Mouse (Mus musculus): ENCODE results near the gene Artn.

The Artn gene

DNA sequence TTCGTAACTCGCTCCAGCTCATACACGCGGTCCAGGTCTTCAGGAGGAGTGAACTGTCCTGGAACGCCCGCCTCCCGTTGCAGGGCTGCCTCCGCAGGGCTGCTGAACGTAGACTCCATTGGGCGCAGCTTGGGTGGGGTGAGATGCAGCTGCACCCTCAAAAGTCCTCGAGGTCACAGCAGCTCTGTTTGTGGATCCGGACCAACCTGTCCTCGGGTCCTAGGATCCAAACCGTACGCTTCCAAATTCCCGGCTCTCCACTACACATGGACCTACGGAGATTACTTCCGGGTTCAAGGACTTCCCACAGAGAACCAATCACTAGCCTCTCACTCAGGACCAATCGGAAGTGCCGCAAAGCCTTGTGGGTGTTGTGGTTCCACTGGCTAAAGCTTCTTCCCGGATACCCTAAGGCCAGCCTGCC, 37.8 kb downstream of the Artn start, which contains the start of gene Dph2:
Dph2 (minus strand) TSS at position 295 of the 424 bp plus-strand sequence.
- in situ Hi-C loops (cut with MboI, MseI): loop anchor here in 1 of 2 experiments (10.0 kb wide), 2 partner anchors 533 to 1203 kb away; partner anchors contain the start of gene Elovl1

DNA sequence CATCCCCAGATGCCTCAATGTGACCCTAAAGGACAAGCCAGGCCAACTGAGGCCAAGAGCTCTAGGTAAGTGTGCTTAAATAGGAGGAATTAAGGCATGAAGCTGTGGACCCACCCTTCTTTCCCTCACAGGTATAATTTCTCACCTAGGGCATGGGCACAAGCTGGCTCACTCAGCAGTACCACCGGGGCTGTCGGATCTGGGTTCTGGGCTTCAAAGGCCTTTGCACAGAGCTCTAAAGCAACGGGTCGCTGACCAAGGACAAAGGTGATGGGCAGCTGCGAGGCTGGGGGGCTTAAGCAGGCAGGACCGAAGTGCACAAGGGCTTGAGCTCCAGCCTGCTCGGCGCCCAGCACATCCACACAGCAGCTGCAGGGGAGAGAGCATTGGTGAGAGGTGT, 38.8 kb downstream of the Artn start:
- in situ Hi-C loops (cut with MboI, MseI): loop anchor here in 1 of 2 experiments (10.0 kb wide), 2 partner anchors 534 to 1204 kb away; partner anchors contain the start of gene Elovl1

DNA sequence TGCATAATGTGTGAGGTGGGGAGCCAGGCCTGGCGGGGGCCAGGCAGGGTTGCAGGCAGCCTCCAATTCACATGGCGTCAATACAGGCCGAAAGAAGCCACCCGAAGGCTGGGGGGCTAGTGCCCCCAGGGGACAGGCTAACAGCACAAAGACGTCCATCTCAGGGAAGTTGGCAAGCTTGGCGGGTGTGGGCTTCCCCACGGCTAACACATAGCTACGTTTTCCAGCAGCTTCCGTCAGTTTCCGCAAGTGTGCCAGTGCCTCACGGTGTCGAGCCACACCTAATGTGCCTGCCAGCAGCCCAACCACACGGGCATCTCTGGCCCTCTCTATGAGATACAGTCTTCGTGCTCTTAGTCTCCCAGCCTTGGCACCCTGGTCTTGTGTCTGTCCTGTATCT, 39.5 kb downstream of the Artn start:
- in situ Hi-C loops (cut with MboI, MseI): loop anchor here in 1 of 2 experiments (10.0 kb wide), 2 partner anchors 535 to 1205 kb away; partner anchors contain the start of gene Elovl1

DNA sequence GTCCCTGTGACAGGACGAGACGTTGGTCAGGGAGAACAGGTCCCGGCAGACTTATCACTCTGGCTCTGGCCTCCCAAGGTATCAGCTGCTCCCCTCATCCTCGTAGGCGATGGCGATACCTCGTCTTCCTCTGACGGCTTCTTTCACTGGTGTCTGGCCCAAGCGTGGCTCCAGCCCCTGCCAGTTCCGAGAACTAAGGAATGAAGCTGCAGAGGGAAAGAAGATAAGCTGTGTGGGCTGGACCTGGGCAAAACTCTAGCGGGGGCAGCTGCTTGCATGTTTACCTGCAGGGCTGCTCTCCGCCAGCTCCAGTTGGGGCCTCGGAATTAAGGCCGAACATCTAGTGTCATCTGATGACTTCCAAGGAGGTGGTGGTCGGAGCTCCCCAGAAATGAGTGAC, 40.1 kb downstream of the Artn start:
- in situ Hi-C loops (cut with MboI, MseI): no loop called here

DNA sequence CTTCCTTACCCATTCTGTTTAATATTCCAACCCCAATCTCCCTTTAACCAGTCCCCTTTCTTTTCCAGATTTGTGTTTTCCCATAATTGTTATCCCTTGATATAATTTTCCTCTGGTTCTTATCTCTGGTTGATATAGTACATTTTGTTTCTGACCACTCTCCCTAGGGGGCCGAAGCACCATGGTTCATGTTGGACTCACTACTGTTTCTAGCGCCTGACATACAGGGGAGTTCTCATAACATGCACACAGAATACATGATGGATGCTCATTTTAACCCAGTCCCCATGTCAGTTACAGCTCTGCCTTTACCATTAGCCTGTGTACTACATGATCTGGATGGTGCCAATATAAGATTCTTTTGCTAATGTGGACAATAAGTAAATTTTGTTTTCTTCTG, 41.6 kb downstream of the Artn start:
- in situ Hi-C loops (cut with MboI, MseI): no loop called here

DNA sequence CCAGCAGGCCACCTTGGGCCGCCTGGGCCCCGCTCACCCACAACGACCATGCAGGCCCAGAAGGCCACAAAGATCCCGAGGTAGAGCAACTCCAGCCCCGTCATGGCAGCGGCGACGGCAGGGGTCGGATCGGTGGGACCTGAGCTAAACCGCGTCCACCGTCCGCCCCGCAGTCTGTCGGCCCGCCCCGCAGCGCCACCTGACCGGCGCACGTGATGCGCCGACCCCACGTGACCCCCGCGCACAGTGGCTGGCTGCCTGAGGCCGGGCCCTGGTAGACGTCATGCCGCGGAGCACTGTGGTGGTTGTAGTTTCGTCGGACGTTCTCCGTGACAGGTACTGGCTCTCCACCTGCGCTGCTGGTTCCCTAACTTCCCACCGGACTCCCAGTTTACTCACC, 42.4 kb downstream of the Artn start, which contains the start of gene Atp6v0b:
Atp6v0b (minus strand) TSS at position 201 of the 400 bp plus-strand sequence.
- in situ Hi-C loops (cut with MboI, MseI): no loop called here

DNA sequence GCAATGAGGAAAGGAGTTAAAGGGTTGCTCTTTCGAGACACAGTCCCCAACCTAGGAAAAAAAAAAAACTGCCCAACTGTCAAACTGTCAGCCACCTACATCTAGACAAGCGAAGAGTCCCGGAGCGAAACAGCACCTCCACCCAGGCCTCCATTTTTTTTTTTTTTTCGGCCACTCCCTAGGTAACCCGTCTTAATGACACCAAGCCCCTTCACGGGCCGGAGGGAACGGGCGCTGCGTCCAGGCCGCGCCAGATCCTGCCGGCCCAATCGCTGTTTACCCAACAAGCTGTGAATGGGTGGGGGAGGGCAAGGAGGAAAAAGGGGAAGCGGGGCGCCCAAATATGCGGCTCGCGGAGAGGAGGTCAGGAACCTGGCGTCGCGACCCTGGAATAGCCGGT, 42.9 kb downstream of the Artn start:
- in situ Hi-C loops (cut with MboI, MseI): no loop called here

DNA sequence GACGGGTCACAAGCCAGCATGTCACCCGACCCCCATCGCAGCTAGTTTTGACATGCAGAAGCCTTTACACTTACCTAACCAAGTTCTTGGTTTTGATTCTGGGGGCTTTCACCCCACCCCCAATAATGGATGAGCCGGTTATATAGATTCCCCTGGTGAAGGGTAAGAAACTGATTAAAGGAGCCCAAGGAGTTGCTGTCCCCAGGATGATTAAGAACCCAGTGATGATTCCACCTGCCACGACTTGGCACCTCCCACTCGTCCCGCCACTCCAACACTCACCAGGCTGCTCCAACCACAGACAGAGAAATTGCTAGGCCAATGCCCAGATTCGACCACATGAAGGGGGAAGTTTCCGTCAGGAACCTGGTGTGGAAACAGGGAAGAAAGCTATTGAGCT, 43.6 kb downstream of the Artn start:
- in situ Hi-C loops (cut with MboI, MseI): no loop called here

DNA sequence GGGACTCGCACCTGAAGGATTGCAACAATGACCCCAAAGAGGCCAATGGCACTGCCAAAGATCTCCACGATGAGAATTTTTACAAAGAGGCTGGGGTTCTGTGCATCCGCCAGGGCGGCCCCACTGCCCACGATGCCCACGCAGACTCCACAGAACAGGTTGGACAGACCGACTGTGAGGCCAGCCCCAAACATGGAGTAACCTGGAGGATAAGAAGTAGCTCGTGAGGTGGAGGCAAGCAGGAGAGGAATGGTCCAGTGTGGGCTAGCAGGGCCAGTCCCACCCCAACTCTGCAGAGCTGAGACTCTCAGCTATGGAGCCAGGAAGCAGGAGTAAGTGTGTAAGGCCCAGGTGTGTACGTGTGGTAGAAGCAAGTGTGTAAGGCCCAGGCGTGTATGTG, 44.5 kb downstream of the Artn start:
- in situ Hi-C loops (cut with MboI, MseI): no loop called here

DNA sequence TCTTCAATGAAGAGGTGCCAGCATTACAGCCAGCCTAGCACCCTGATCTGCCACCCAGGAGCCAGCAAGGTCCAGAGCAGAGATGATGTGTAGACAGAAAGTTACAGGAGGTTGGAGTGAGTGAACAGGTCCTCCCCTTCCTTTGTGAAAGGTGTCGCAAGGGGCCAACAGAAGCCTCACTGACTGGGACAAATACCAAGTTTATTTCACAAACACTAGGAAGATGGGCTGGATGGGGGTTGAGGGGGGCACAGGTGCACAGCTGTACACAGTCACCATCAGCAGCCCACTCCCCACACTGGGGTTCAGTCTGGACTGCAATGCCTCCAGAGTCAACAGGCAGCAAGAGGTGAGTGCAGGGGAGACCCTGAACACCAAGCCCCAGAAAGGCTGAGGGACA, 45.4 kb downstream of the Artn start:
- in situ Hi-C loops (cut with MboI, MseI): no loop called here

DNA sequence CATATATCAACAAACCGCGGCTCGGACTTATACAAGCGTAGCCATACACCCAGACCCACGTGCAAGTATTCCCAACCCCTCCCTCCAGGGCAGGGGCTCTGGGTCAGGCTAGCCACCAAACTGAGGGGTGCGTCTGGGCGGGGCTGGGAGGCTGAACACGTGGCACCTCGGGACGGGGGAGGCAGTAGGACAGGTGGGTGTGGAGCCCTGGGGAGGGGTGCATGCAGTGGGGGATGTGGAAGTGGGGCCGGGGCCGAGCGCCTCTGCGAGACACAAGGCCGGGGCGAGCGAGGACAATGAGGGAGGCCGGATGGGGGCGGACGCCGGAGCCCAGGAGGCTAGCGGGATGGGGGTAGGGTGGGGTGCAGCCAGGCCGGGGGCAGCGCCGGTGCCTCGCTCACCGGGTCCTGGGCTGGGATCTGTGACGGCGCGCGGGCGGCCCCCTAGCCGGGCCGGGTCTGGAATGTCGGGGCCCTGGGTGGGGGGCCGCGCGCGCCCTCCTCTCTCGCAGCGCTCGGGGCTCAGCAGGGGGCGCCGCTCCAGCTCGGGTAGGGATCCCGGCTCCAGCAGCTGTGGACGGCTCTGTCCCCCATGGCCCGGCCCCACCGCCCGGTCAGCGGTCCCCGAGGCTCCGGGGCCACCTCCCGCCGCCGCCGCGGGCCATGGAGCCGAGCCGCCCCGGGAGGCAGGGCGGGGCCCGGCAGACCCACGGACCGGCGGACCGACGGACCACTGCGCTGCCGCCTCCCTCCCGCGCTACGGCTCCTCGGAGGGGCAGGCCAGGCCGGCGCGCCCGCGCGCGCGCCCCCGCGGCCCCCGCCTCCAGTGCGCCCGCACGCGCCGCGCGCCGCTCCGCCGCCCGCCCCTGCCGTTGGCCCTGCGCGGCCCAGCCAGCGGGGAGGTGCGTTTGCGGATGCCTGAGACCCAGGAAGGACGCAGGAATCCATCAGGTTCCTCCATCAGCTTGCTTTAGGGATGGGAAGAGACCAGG, 46.6 kb downstream of the Artn start, which contains the start of gene B4galt2:
B4galt2 (minus strand) TSS at position 787 of the 991 bp plus-strand sequence.
- in situ Hi-C loops (cut with MboI, MseI): no loop called here

DNA sequence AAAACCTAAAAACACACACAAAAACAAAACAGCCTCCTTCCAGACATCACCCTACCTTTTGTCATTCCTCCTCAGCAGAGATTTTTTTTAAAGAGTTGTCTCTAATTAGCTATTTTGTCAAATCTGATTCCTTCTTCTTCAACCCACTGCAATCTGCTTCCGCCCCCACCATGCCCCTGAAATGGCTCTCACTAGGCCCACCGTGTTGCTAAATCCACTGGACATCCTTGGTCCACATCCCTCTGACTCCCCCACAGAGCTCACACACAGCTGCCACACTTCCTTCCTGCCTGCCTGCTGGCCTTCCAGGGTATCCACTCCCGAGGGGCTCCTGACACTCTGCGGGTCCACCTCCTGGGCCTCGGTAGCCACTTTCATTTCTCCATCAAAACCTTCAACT, 50.9 kb downstream of the Artn start:
- in situ Hi-C loops (cut with MboI, MseI): no loop called here

DNA sequence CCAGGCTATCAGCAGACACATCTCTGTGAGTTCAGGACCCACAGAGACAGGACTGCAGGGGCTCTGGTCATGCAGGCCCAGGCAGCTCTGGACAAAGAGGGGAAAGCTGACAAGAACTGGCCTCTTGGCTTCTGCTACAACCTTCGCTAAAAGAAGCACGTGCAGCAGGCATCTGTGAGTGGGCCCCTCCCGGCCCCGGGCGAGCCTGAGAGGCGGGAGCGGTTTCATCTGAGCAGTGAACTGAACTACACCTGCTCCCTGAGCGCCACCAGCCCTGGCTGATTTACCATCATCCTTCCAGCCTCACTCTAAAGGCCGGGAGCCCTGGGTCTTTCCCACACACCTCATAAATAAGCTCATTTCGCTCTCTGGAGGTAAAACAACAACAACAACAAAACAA, 51.3 kb downstream of the Artn start:
- in situ Hi-C loops (cut with MboI, MseI): no loop called here
